Comparison of ENCODE assay signal across 19 mouse cellular contexts in the genomic region with DNA sequence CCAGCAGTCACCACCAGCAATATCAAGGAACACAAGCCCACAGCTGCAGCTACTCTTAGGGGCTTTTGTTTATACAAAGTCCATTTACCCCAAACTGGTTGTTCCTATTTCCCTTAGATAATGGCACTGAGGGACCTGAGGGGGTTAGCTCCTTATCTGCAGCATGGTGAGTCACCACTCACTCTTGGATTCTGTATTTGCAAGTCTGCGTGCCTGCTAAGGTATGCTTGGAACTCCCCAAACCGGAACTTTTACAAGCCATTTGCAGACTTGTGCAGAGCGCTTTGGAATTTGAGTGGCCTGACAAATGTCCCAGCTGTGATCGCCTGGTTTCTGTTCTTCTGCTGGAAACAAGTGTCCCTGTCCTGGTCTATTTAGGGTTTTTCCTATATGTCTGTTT. TPM values are rescaled to one million over a fixed set of nuclear protein-coding genes. Genes with fewer than 3 reads are reported as not detected.
DNase-seq lines count a peak whose midpoint lies in the region; ATAC-seq and TF ChIP-seq lines count a peak whose summit lies in the region.
"Had no signal": no experiment of that assay in that cellular context is flagged by ENCODE, and none has a peak within 500 bp of the region (broad histone marks: within the 10 kb centered on the region; RNA-seq: fewer than 3 reads in every experiment).

No protein-coding gene starts in this region.

- peak; percentile 89 for TF ChIP-seq EP300 in lung, postnatal 0 days (IDR thresholded peaks at IDR 0.05)
- no peak for TF ChIP-seq EP300 in stomach, postnatal 0 days (optimal IDR thresholded peaks at IDR 0.05)

- no peak overlapping the region for H3K9ac ChIP-seq in intestine, embryonic 14.5 days (ENCODE audit: low read length)
- H3K9ac ChIP-seq in intestine, postnatal 0 days (ENCODE audit: low read depth, low read length) = no peak overlapping the region
- H3K9ac ChIP-seq in lung, postnatal 0 days (replicated peaks; ENCODE audit: low read depth) = no peak overlapping the region
- H3K9ac ChIP-seq in stomach, postnatal 0 days (ENCODE audit: low read length) = no peak overlapping the region
- H3K9ac ChIP-seq in liver, embryonic 11.5 days (ENCODE audit: low read depth, low read length) = no peak overlapping the region
- H3K9ac ChIP-seq: forebrain, embryonic 13.5 days; liver, postnatal 0 days; midbrain, embryonic 13.5 days had no signal

- WGBS in intestine, embryonic 14.5 days = 17% methylated on average over 4 of the region's 4 CpGs
- 22% methylated on average over 4 of the region's 4 CpGs for WGBS in intestine, postnatal 0 days
- WGBS in lung, postnatal 0 days = 12% methylated on average over 4 of the region's 4 CpGs
- WGBS in stomach, postnatal 0 days = 12% methylated on average over 4 of the region's 4 CpGs
- 43% methylated on average over 4 of the region's 4 CpGs for WGBS in liver, embryonic 11.5 days

- H3K4me1 ChIP-seq in intestine, embryonic 14.5 days (replicated peaks; ENCODE audit: control insufficient read depth, insufficient read depth, low read length) = peaks cover 11% of the 10 kb centered on the region
- no peaks in the 10 kb centered on the region for H3K4me1 ChIP-seq in intestine, postnatal 0 days (replicated peaks; ENCODE audit: control insufficient read depth, insufficient read depth, low read length)
- no peaks in the 10 kb centered on the region; the same call in 1 of the 2 replicates for H3K4me1 ChIP-seq in lung, postnatal 0 days (ENCODE audit: insufficient read depth, low read depth, low read length)
- no peaks in the 10 kb centered on the region for H3K4me1 ChIP-seq in stomach, postnatal 0 days (replicated peaks; ENCODE audit: control insufficient read depth, insufficient read depth)
- H3K4me1 ChIP-seq in liver, embryonic 11.5 days (replicated peaks; ENCODE audit: control insufficient read depth, insufficient read depth, low read length) = peaks cover 7% of the 10 kb centered on the region; the same call in 1 of the 2 replicates
- H3K4me1 ChIP-seq: forebrain, embryonic 13.5 days; hindbrain, embryonic 10.5 days; midbrain, embryonic 13.5 days had no signal

- no peak for TF ChIP-seq CTCF in intestine, postnatal 0 days (IDR thresholded peaks at IDR 0.05; ENCODE audit: low read depth)
- no peak for TF ChIP-seq CTCF in lung, postnatal 0 days (IDR thresholded peaks at IDR 0.05)
- TF ChIP-seq CTCF in stomach, postnatal 0 days (IDR thresholded peaks at IDR 0.05; ENCODE audit: low read depth) = no peak

- no peaks in the 10 kb centered on the region for H3K9me3 ChIP-seq in intestine, embryonic 14.5 days (ENCODE audit: control insufficient read depth, low read length)
- no peaks in the 10 kb centered on the region for H3K9me3 ChIP-seq in intestine, postnatal 0 days (ENCODE audit: control insufficient read depth)
- no peaks in the 10 kb centered on the region for H3K9me3 ChIP-seq in lung, postnatal 0 days (ENCODE audit: low read length)
- H3K9me3 ChIP-seq in stomach, postnatal 0 days (ENCODE audit: control insufficient read depth, low read length) = no peaks in the 10 kb centered on the region
- H3K9me3 ChIP-seq in liver, embryonic 11.5 days (ENCODE audit: control insufficient read depth, low read length) = no peaks in the 10 kb centered on the region
- H3K9me3 ChIP-seq: forebrain, embryonic 13.5 days; hindbrain, embryonic 10.5 days; midbrain, embryonic 13.5 days had no signal

- DNase-seq in embryo, embryonic 11 days = peak; percentile 29
- no peak for DNase-seq in embryo, embryonic 10.5 days (ENCODE audit: low spot score)
- no peak for DNase-seq in intestine, embryonic 14.5 days (ENCODE audit: low spot score)
- DNase-seq in lung, postnatal 0 days (ENCODE audit: low spot score) = peak; percentile 89
- DNase-seq in stomach, postnatal 0 days (ENCODE audit: low spot score) = peak; percentile 26
- no peak for DNase-seq in adrenal gland, postnatal 36 days
- no peak for DNase-seq in liver, embryonic 11.5 days (ENCODE audit: low spot score)
- DNase-seq: adrenal gland, adult 8-10 months; cerebellum, adult 9-11 months; gastrocnemius, adult 2 months; kidney, adult 11 months; kidney, postnatal 14 days; liver, postnatal 0 days; right cerebral cortex, postnatal 25 days; thymus, postnatal 14 days had no signal

- ATAC-seq in intestine, embryonic 14.5 days (replicated peaks; ENCODE audit: low FRiP score, low TSS enrichment, low read depth) = 0 out of 2 replicates have a peak, but pooled peaks have one; percentile 36
- no peak for ATAC-seq in intestine, postnatal 0 days
- ATAC-seq in lung, postnatal 0 days = peak; percentile 89
- ATAC-seq in stomach, postnatal 0 days (ENCODE audit: low FRiP score, low TSS enrichment) = 0 out of 2 replicates have a peak, but pooled peaks have one; percentile 64
- no peak for ATAC-seq in liver, embryonic 11.5 days (replicated peaks; ENCODE audit: low FRiP score)
- ATAC-seq: forebrain, embryonic 13.5 days; liver, postnatal 0 days; midbrain, embryonic 13.5 days had no signal

- no peaks in the 10 kb centered on the region for H3K27me3 ChIP-seq in intestine, embryonic 14.5 days (replicated peaks; ENCODE audit: control insufficient read depth, insufficient read depth, low read length)
- H3K27me3 ChIP-seq in intestine, postnatal 0 days (replicated peaks; ENCODE audit: control insufficient read depth, insufficient read depth, low read length) = no peaks in the 10 kb centered on the region
- H3K27me3 ChIP-seq in lung, postnatal 0 days (replicated peaks; ENCODE audit: insufficient read depth, low read length) = no peaks in the 10 kb centered on the region
- H3K27me3 ChIP-seq in stomach, postnatal 0 days (ENCODE audit: control insufficient read depth, insufficient read depth, low read length) = no peaks in the 10 kb centered on the region
- no peaks in the 10 kb centered on the region for H3K27me3 ChIP-seq in liver, embryonic 11.5 days (replicated peaks; ENCODE audit: control insufficient read depth, insufficient read depth, low read length)
- H3K27me3 ChIP-seq: forebrain, embryonic 13.5 days; midbrain, embryonic 13.5 days had no signal

- H3K36me3 ChIP-seq in intestine, embryonic 14.5 days (ENCODE audit: control insufficient read depth, insufficient read depth, low read length) = no peaks in the 10 kb centered on the region
- no peaks in the 10 kb centered on the region for H3K36me3 ChIP-seq in intestine, postnatal 0 days (ENCODE audit: control insufficient read depth, insufficient read depth)
- no peaks in the 10 kb centered on the region for H3K36me3 ChIP-seq in lung, postnatal 0 days (ENCODE audit: insufficient read depth, low read length)
- H3K36me3 ChIP-seq in stomach, postnatal 0 days (ENCODE audit: control insufficient read depth, insufficient read depth, low read length) = no peaks in the 10 kb centered on the region
- H3K36me3 ChIP-seq in liver, embryonic 11.5 days (ENCODE audit: control insufficient read depth, insufficient read depth, low read length) = no peaks in the 10 kb centered on the region; the same call in 1 of the 2 replicates

- no peak overlapping the region for H3K4me2 ChIP-seq in intestine, embryonic 14.5 days (ENCODE audit: low read length)
- no peak overlapping the region for H3K4me2 ChIP-seq in intestine, postnatal 0 days (replicated peaks; ENCODE audit: low read depth)
- H3K4me2 ChIP-seq in lung, postnatal 0 days (replicated peaks; ENCODE audit: low read depth, low read length) = peak overlapping the region; percentile 33; the same call in 1 of the 2 replicates
- H3K4me2 ChIP-seq in stomach, postnatal 0 days (replicated peaks; ENCODE audit: low read depth) = no peak overlapping the region
- no peak overlapping the region for H3K4me2 ChIP-seq in liver, embryonic 11.5 days
- H3K4me2 ChIP-seq: forebrain, embryonic 13.5 days; midbrain, embryonic 13.5 days had no signal

- no peak overlapping the region for H3K27ac ChIP-seq in intestine, embryonic 14.5 days (ENCODE audit: low read depth)
- no peak overlapping the region for H3K27ac ChIP-seq in intestine, postnatal 0 days (ENCODE audit: low read depth, low read length)
- H3K27ac ChIP-seq in lung, postnatal 0 days (ENCODE audit: low read length) = peak overlapping the region; percentile 47; the same call in 1 of the 2 replicates
- no peak overlapping the region for H3K27ac ChIP-seq in stomach, postnatal 0 days (replicated peaks)
- no peak overlapping the region for H3K27ac ChIP-seq in liver, embryonic 11.5 days (ENCODE audit: low read depth, low read length)
- H3K27ac ChIP-seq: forebrain, embryonic 13.5 days; gastrocnemius, adult 2 months; hindbrain, embryonic 10.5 days; midbrain, embryonic 13.5 days had no signal

- H3K4me3 ChIP-seq in intestine, embryonic 14.5 days (ENCODE audit: low read depth, low read length) = no peak overlapping the region
- H3K4me3 ChIP-seq in intestine, postnatal 0 days (ENCODE audit: low read depth, low read length) = no peak overlapping the region
- H3K4me3 ChIP-seq in lung, postnatal 0 days (ENCODE audit: low read depth, low read length) = no peak overlapping the region
- H3K4me3 ChIP-seq in stomach, postnatal 0 days (ENCODE audit: low read depth, low read length) = no peak overlapping the region
- H3K4me3 ChIP-seq in liver, embryonic 11.5 days (ENCODE audit: low read depth, low read length) = no peak overlapping the region
- H3K4me3 ChIP-seq: forebrain, embryonic 13.5 days; gastrocnemius, adult 2 months; hindbrain, embryonic 10.5 days; midbrain, embryonic 13.5 days had no signal

RNA-seq across cellular contexts. Expression of gene Bend4, which starts 17.7 kb away (rescaled TPM):
- 5.1 and 6.0 TPM in 2 replicates for polyA plus RNA-seq in intestine, embryonic 14.5 days (2014; fragmentation: Nextera tagmentation; extraction: Ambion mirVana)
- polyA plus RNA-seq in intestine, postnatal 0 days (2015; fragmentation: Nextera tagmentation; extraction: Ambion mirVana) = 4.9 and 5.3 TPM in 2 replicates
- polyA plus RNA-seq in lung, postnatal 0 days (2015; fragmentation: Nextera tagmentation; extraction: Ambion mirVana) = 3.5 and 3.6 TPM in 2 replicates
- 0.51 and 0.68 TPM in 2 replicates for polyA plus RNA-seq in stomach, postnatal 0 days (2015; fragmentation: Nextera tagmentation; extraction: Ambion mirVana)
- 1 to 10 TPM in 1 of 2 experiments, under 1 TPM in 1; 0.56 to 1.1 TPM for total RNA-seq in adrenal gland, postnatal 36 days (2021)
- polyA plus RNA-seq in liver, embryonic 11.5 days (2014; fragmentation: Nextera tagmentation; extraction: Ambion mirVana) = 6.6 and 6.7 TPM in 2 replicates

Comparison
In these comparisons a context has a peak if more than half of its experiments do, and no peak if none do; other contexts are left out.
1. DNase-seq: peak in embryo, embryonic 11 days (single experiment), lung, postnatal 0 days (single experiment) and stomach, postnatal 0 days (single experiment); none in embryo, embryonic 10.5 days (single experiment), intestine, embryonic 14.5 days (single experiment), adrenal gland, postnatal 36 days (0 of 2) and liver, embryonic 11.5 days (single experiment).
2. ATAC-seq: peak in intestine, embryonic 14.5 days (single experiment), lung, postnatal 0 days (single experiment) and stomach, postnatal 0 days (single experiment); none in intestine, postnatal 0 days (single experiment) and liver, embryonic 11.5 days (single experiment).